Mouse (Mus musculus): ENCODE results near the gene Asns.
"Not testable (repeated sequence)": the region's sequence is repeated elsewhere in the genome, so short reads cannot be mapped to it uniquely, and the experiment has no call there.

Gene Asns

DNA sequence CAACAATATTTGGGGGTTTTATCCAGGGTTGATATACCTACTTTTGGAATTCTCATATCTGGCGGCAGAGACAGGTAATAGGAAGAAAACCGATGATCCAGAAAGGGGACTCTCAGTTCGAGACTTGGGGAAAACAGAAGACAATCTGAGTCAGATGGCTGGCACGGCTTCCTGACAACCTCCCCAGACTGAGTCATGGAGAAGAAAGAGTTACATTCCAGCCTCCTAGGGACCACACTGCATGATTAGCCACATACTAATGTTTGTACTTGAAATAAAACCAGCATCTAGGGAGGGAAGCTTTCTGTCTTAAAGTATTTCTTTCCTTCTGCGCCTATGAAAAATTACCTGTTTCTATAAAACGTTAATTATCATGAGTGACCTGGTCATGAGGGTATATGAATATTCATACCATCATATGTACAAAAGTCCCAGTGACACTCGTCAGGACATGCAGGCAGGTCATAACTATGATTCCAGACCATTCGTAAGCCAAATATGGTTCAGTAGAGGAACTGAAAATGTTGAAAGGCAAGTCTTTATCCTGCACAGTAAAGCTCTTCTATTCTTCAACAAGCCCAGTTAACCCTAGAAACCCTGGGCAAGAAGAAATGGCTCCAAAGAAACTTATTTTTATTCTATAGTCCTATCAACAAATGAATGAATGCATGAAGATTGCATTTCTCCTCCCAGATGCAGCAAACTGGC, 16.7 kb downstream of the Asns start:
- DNase-seq (ENCODE audit: inconsistent ontology term): peak; percentile 24

DNA sequence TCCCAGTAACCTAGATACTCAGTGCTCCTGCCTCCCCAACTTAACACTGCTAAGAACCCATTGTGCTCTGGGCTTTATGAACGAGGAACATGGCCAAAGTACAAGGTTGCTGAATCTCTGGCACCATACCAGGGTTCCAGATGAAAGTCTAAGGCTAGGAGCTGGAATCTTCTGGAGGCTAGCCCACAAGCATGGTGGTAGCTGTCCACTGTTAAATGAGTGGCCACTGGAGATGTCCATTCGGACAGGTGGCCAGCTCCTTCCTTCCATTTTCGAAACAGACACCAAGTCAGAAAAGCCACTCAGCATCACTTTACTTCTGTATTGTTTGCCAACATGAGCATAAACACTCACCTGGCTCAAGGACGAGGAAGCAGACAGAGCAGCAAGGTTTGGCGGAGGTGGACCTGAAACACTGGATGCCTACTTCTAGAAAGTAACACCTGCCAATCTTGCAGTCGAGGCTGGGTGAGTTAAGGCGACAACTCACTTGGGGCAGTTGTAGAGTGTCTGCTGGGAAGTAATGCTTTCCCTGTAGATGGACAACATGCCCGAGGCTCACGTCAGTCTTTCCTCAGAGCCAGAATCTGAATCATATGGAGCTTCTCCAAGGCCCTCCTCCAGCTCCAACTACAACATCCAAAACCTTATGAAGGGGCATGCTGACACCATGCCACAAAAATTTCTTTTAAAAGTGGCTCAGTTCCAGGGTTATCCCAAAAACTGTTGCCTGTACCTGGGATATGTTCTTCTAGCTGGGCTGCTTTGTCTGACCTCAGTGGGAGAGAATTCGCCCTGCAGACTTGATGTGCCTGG, 20.4 kb downstream of the Asns start:
- no peak for DNase-seq (ENCODE audit: inconsistent ontology term)

DNA sequence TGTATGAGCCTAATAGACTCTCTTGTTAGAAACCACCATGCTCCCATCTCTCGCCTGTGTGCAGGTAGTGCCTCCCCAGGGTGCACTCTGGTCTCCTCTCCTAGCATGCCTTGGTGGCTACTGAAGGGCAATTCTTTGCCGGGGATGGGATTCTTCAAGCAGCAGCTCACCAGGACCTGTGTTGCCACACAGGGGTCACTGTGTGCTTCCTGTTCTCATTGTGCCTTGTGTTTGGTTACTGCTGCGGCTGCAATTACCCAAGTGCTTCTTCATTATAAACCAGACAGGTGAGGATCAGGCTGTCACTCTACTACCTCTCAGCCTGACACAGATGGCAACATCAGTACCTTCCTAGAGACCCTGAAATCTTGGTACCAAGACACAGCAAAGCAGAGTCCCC, 21.6 kb downstream of the Asns start:
- DNase-seq (ENCODE audit: inconsistent ontology term): no peak

DNA sequence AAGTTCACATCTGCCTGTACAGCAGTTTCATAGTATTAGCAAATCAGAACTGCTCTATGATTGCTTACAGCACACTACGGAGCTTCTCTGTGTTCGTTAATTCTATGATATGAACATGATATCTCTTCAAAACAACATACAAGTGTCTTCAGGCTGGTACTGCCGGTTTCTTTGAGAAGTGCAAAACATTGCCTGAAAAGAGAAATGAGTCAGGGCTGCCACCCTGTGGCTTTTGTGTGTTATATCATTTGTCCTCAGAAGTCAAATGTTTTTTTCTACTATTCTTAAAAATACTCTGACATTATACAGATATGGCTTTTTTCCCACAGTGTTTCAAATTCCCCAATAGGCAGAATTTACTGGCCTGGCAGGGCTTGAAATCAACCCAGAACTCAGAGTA, 22.5 kb downstream of the Asns start:
- DNase-seq (ENCODE audit: inconsistent ontology term): no peak

DNA sequence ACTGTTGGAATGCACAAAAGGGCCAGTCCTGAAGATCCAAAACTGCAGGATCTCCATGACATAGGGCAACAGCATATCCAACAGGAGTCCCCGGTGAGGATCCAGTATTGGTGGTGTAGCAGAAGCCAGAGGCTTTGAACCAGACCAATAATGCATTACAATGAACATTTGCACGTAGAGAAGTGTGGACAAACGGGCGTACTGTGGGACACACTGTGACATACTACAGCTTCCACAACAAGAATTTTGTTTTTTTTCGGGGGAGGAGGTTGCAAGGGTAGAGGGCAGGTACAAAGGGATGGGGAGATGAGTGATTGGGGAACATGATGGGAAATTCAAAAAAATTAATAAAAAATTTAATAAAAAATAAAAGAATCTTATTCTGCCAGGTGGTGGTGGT, 23.3 kb downstream of the Asns start:
- no peak for DNase-seq (ENCODE audit: inconsistent ontology term)

DNA sequence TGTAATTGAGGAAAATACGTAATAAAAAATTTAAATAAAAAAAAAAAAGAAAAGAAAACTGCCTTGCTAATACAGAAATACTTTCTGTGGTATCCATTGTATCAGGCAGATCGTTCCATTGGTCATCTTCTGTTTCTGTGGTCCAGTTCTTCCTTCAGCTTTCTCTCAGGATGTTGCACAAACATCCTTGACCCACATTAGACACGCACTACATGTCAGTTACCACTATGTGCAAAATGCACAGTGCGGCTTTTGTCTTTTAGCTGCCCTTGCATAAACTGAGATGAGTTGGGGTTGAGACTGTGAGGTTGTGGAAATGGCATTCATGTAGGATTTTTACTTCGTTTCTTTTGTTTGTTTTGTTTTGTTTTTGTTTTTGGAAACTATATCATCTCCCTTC, 24.7 kb downstream of the Asns start:
- no peak for DNase-seq (ENCODE audit: inconsistent ontology term)

DNA sequence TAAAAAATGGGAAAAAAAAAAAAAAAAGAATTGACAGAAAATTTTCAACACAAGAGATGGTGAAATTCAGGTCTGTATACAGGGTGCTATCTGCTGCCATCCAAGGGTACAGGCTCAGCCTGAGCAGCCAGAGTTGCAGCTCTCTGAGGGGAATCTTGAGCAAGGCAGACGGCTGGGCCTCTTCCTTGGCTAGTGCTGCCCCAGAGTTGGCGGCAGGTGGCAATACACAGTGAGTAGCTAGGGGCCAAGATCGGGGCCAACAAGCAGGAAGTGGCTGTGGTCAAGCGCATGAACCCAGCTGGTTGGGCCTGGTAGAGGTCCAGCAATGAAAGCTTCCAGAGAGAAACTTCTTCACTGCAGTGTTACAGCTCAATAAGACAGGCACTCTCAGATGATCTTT, 27.2 kb downstream of the Asns start:
- not testable (repeated sequence) for DNase-seq (ENCODE audit: inconsistent ontology term)

DNA sequence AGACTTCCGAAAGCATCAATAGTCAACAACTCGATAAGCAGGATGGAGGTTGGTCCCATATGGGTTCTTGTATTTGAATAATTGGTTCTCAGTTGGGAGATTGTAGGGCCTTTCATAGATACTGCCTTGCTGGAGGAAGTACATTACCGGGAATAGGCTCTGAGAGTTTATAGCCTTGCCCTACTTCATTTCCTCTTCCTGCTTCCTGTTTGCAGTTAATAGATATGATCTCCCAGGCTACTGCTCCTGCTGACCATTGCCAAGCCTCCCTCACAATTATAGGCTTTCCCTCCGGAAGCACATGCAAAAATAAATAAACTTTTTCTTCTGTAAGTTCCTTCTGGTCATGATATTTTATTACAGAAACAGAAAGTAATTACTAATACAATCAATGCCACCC, 31.6 kb downstream of the Asns start:
- DNase-seq (ENCODE audit: inconsistent ontology term): no peak

DNA sequence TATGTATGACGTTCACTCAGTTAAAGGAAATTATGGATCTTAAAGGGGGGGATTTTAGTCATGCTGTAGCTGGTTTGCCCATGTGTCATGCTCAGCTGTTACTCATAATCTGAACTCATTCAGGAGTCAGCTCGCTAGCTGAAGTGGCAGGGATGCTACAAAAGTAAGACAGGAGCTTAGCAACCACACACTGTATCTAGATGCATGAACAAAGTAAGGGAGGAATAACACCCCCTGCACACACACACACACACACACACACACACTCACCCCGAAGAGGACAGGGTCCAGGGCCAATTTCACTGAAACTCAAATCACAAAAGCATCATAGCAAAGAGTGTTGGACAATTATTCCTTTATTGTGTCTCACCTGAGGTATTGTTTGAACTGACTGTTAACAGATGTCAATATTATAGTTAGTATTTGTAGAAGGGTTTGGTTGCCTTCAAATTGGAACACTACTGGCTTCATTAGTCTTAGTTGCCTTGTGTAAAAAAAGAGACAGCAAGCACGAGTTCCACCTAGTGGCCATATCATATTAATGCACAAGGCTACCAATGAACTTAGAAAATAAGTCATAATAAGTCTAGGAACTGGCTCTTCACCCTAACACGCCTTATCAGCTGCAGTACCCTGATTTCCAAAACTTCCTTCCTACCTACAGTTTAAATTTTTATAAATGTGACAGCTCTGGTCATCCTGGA, 32.5 kb downstream of the Asns start:
- DNase-seq (ENCODE audit: inconsistent ontology term): peak; percentile 40

DNA sequence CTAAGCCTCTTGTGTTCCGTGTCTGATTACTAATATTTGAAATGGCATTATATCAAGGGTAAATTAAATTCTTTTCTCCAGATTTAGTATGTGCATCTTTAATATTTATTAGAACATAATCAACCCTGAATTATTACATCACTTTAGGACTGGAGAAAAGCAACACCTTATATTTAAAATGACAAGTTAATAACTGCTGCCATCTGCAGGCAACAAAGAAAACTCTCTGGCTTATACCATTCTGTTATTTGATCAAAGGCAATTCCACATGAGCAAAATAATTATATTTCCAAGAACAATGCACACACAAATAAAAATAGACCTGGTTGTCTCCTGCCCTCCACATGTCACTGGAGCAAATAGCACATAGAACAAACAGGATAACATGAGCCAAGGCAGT, 36.5 kb downstream of the Asns start:
- peak; percentile 1 for DNase-seq (ENCODE audit: inconsistent ontology term)

DNA sequence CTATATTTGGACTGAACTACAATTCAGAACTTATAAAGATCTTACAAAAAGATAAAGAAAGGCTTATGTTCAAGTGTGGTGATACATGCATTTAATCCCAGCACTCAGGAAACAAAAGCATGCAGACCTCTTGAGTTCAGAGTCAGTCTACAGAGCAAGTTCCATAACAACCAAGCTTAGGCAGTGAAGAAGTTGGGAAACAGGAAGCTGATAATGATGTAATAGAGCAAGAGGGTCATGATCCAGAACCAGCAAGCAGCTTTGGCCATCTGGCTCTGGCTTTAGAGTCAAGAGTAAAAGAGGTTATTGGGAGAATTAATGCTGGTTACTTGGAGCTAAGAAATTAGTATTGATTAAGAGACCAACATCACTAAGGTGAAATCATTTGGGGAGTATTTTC, 44.6 kb downstream of the Asns start:
- DNase-seq (ENCODE audit: inconsistent ontology term): no peak
